Mouse (Mus musculus): Measurements from ENCODE around the gene Ggcx. TPM values are rescaled to one million over a fixed set of nuclear protein-coding genes. Genes with fewer than 3 reads are reported as not detected.

Gene Ggcx
- polyA plus RNA-seq (2015; fragmentation: Illumina TruSeq; extraction: RNeasy Lipid Tissue Mini Kit (QIAGEN cat#74804); ENCODE audit: insufficient read depth, low read depth, low replicate concordance) = 17.7 TPM

DNA sequence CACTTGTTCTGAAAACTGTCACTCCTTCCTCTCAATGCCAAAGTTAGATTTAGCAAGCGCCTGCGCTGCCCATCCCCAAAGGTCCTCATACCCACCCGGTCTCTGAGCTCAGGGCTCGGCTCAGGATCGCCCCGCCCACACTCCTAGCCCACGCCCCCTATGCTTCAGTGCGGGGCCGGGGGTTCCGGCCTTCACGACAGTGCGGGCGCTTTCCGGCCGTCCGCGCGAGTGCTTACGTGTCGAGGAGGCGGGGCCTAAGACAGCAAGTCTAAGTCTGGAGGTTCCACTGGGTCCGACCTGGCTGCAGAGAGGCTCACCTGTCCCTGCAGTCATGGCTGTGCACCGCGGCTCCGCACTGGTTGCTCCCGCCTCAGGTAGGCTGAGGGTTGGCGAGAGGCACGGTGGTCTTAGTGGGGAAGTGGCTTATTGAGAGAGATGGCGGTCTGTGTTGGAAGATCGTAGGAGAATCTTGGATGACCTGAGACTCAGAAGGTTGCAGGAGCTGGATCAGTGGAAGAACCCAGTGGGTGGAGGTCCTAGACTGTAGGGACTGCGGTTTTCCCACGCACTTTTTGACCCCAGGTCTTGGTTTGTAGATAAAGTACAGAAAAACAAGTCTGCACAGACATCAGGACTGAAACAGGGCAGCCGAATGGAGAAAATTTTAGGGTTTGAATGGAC lies at the start of gene Ggcx:
Gene Ggcx (plus strand): TSS at position 233 of the 681 bp plus-strand sequence.

DNA sequence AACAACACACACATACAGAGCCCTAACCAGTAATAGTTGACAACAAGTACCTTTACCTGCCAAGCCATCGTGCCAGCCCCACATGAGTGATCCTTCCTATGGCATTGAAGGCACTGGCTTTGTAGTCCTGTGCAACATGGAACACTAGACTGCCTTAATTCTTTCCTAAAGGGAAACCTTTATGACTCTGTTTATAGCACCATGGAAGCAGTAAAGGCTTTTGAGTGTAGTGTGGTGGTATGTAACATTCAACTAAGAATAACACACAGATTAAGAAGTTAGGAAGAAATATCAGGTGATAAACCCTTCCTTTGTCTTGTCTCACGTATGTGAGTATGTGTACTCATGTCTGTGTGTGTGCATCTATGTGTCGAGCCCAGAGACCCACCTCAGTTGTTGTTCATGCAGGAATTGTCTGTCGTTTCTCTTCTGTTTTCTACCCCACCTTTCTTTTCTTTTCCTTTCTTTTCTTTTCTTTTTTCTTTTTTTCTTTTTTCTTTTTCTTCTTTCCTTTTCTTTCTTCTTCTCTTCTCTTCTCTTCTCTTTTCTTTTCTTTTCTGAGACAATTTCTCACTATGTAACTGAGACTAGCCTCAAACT lies 47.2 kb upstream of the Ggcx start, which contains the start of gene Rnf181:
Gene Rnf181 (minus strand): TSS at position 113 of the 600 bp plus-strand sequence.

GRCm38 (mm10) chr6:72380131-72380770 lies 33.9 kb upstream of the Ggcx start, which contains the start of gene Vamp5:
Vamp5 (minus strand) TSS chr6:72380468.

GRCm38 (mm10) chr6:72389941-72390771 lies 24.0 kb upstream of the Ggcx start, which contains the start of gene Vamp8:
Vamp8 (minus strand) TSS chr6:72390703.

DNA sequence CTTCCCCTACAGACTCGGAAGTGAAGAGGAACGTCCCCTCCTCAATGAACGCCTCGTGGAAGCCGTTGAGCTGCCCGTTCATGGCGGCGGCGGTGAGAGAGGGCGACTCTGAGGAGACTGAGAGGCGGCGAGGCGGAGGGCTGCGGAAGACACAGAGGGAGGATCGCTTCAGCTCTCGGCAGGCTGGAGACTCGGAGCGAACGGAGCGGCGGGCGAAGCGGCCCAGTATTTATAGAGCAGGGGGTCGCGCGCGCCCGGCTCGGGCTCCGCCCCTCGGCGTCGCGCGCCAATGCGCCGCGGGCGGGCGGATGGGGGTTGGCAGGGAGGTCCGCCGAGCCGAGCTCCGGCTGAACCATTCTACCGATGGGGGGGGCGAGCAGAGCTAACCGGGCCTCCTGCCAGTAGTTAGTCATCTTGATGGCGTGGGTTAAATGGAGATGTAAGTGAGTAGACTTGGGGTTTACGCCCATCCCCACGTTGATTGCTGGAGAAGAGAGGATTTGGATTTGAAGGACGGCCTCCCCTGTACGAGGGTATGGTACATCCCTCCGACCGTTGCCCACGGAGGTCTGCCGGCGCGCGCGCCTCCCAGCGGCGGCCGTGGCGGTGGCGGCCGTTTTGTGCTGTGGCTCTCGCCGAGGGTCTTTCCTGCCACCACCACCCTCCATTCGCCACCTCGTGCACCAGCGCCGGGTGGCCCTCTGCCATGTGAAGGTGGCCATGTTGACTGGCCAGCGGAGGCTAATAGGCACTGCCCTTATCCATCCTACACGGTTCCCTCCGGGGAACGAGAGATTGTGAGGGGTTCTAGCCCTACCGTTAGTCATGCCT lies 25.5 kb downstream of the Ggcx start, which contains the start of gene Mat2a:
Gene Mat2a (minus strand): TSS at position 204 of the 831 bp plus-strand sequence.

Other genes starting within 250 kb of the Ggcx start
- gene Atoh8, start 178.7 kb upstream of the Ggcx start, polyA plus RNA-seq (2015; fragmentation: Illumina TruSeq; extraction: RNeasy Lipid Tissue Mini Kit (QIAGEN cat#74804); ENCODE audit: insufficient read depth, low read depth, low replicate concordance) = 5.4 TPM
- 0.63 TPM for gene Sftpb, start 109.7 kb upstream of the Ggcx start, polyA plus RNA-seq (2015; fragmentation: Illumina TruSeq; extraction: RNeasy Lipid Tissue Mini Kit (QIAGEN cat#74804); ENCODE audit: insufficient read depth, low read depth, low replicate concordance)
- gene Usp39, start 69.1 kb upstream of the Ggcx start, polyA plus RNA-seq (2015; fragmentation: Illumina TruSeq; extraction: RNeasy Lipid Tissue Mini Kit (QIAGEN cat#74804); ENCODE audit: insufficient read depth, low read depth, low replicate concordance) = 6.0 TPM
- gene 0610030E20Rik, start 67.0 kb upstream of the Ggcx start, polyA plus RNA-seq (2015; fragmentation: Illumina TruSeq; extraction: RNeasy Lipid Tissue Mini Kit (QIAGEN cat#74804); ENCODE audit: insufficient read depth, low read depth, low replicate concordance) = 7.4 TPM
- 36.3 TPM for gene Tmem150a, start 58.9 kb upstream of the Ggcx start, polyA plus RNA-seq (2015; fragmentation: Illumina TruSeq; extraction: RNeasy Lipid Tissue Mini Kit (QIAGEN cat#74804); ENCODE audit: insufficient read depth, low read depth, low replicate concordance)
- gene Rnf181, start 47.4 kb upstream of the Ggcx start, polyA plus RNA-seq (2015; fragmentation: Illumina TruSeq; extraction: RNeasy Lipid Tissue Mini Kit (QIAGEN cat#74804); ENCODE audit: insufficient read depth, low read depth, low replicate concordance) = 41.2 TPM
- 24.8 TPM for gene Vamp5, start 33.8 kb upstream of the Ggcx start, polyA plus RNA-seq (2015; fragmentation: Illumina TruSeq; extraction: RNeasy Lipid Tissue Mini Kit (QIAGEN cat#74804); ENCODE audit: insufficient read depth, low read depth, low replicate concordance)
- 61.4 TPM for gene Vamp8, start 23.6 kb upstream of the Ggcx start, polyA plus RNA-seq (2015; fragmentation: Illumina TruSeq; extraction: RNeasy Lipid Tissue Mini Kit (QIAGEN cat#74804); ENCODE audit: insufficient read depth, low read depth, low replicate concordance)
- 56.5 TPM for gene Mat2a, start 25.2 kb downstream of the Ggcx start, polyA plus RNA-seq (2015; fragmentation: Illumina TruSeq; extraction: RNeasy Lipid Tissue Mini Kit (QIAGEN cat#74804); ENCODE audit: insufficient read depth, low read depth, low replicate concordance)
- not detected for gene Sh2d6, start 107.4 kb downstream of the Ggcx start, polyA plus RNA-seq (2015; fragmentation: Illumina TruSeq; extraction: RNeasy Lipid Tissue Mini Kit (QIAGEN cat#74804); ENCODE audit: insufficient read depth, low read depth, low replicate concordance)
- gene Capg, start 130.1 kb downstream of the Ggcx start, polyA plus RNA-seq (2015; fragmentation: Illumina TruSeq; extraction: RNeasy Lipid Tissue Mini Kit (QIAGEN cat#74804); ENCODE audit: insufficient read depth, low read depth, low replicate concordance) = 10.7 TPM
- gene Elmod3, start 184.1 kb downstream of the Ggcx start, polyA plus RNA-seq (2015; fragmentation: Illumina TruSeq; extraction: RNeasy Lipid Tissue Mini Kit (QIAGEN cat#74804); ENCODE audit: insufficient read depth, low read depth, low replicate concordance) = 4.6 TPM
- 5.3 TPM for gene Retsat, start 184.2 kb downstream of the Ggcx start, polyA plus RNA-seq (2015; fragmentation: Illumina TruSeq; extraction: RNeasy Lipid Tissue Mini Kit (QIAGEN cat#74804); ENCODE audit: insufficient read depth, low read depth, low replicate concordance)
- gene Tgoln1, start 202.7 kb downstream of the Ggcx start, polyA plus RNA-seq (2015; fragmentation: Illumina TruSeq; extraction: RNeasy Lipid Tissue Mini Kit (QIAGEN cat#74804); ENCODE audit: insufficient read depth, low read depth, low replicate concordance) = 20.0 TPM

Measured in pancreas, adult 10 weeks (tissue).